Mouse (Mus musculus) cerebellum, postnatal 36 days (tissue): ENCODE measurements around the gene Acsm5.
"Not testable (repeated sequence)": the region's sequence is repeated elsewhere in the genome, so short reads cannot be mapped to it uniquely, and the experiment has no call there.

ENCODE experiments used
- DNase-seq, 2 experiments: peaks; one replicate each; pipeline ENCODE4 v3.0.0; 2021 to 2022; ENCODE audit warnings: mixed read lengths in 2 of 2

Acsm5 gene

GRCm38 (mm10) chr7:119550471-119551222, 31.4 kb downstream of the Acsm5 start:
- no peak for DNase-seq

- DNase-seq: no peak
These were observed 34.8 kb downstream of the Acsm5 start, which contains the start of gene Acsm2 for GRCm38 (mm10) chr7:119554040-119554439. Gene Acsm2, plus strand, starts transcription at chr7:119554340.

GRCm38 (mm10) chr7:119559789-119560451, 40.7 kb downstream of the Acsm5 start:
- DNase-seq: no peak

- no peak for DNase-seq
These were observed 41.2 kb downstream of the Acsm5 start for GRCm38 (mm10) chr7:119560452-119560835.

GRCm38 (mm10) chr7:119561441-119561840, 42.2 kb downstream of the Acsm5 start:
- no peak for DNase-seq

GRCm38 (mm10) chr7:119562476-119562875, 43.2 kb downstream of the Acsm5 start:
- not testable (repeated sequence) for DNase-seq

GRCm38 (mm10) chr7:119594530-119595107, 75.4 kb downstream of the Acsm5 start:
- no peak for DNase-seq
